Mouse (Mus musculus): ENCODE measurements at regions not wholly inside any gene's neighbourhood (a gene's known extent, or its start where the extent isn't known, plus 50 kb on each side); places are given as distances from the start of the nearest gene placed in this dataset.
A peak's percentile ranks its signal among the peaks of the same experiment; 100 is the strongest.
"Not testable (repeated sequence)": the region's sequence is repeated elsewhere in the genome, so short reads cannot be mapped to it uniquely, and the experiment has no call there.

GRCm38 (mm10) chr13:78904102-78904501 is 704.5 kb upstream of the Nr2f1 start:
- DNase-seq (ENCODE audit: low spot score), result no peak

DNA sequence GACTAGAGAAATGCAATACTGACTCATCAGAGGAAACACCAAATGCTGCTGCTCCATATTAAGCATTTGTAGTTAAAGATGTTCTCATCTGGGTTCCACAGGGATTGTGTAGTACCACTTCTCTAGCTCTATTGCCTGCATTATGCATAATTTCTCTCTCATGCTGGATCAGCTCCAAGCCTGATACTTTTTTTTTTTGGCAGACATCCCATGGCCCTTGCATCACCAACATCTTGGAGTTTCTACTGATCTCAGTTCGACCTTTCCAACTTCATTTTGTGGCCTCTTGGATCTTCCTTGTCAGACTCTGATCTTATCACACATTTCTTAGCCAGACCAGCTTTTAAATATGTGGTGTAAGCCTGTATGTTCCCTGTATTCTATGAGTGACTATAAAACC is 701.1 kb upstream of the Nr2f1 start:
- peak; percentile 25 for DNase-seq (ENCODE audit: low spot score)

GRCm38 (mm10) chr13:78892252-78892651 is 692.7 kb upstream of the Nr2f1 start:
- DNase-seq (ENCODE audit: low spot score), result no peak

GRCm38 (mm10) chr13:78883062-78883461 is 683.5 kb upstream of the Nr2f1 start:
- DNase-seq (ENCODE audit: low spot score), result no peak

- no peak for DNase-seq (ENCODE audit: low spot score)
Observed at GRCm38 (mm10) chr13:78872582-78872981, 673.0 kb upstream of the Nr2f1 start.

- DNase-seq (ENCODE audit: low spot score), result no peak
Observed at GRCm38 (mm10) chr13:78871976-78872375, 672.4 kb upstream of the Nr2f1 start.

DNA sequence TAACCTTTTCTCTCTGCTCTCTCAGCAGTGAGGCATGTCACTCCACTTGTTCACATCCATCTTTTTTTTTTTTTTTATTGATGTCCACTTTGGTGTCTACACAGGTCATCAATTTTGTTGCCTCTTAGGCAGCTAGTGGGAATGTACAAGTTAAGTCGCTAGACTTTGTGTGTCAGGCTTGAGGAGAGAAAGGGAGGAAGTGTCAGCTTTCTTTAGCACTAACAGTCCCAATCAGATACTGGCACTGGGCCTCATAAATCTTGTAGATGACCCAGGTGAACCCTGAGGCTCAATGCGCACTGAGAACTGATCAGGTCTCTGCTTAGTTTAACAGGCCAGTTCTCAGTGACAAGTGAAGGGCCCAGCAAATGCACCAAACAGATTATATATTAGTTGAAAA is 671.7 kb upstream of the Nr2f1 start:
- DNase-seq (ENCODE audit: low spot score), result no peak

- not testable (repeated sequence) for DNase-seq (ENCODE audit: low spot score)
Observed at GRCm38 (mm10) chr13:78824357-78824756, 624.8 kb upstream of the Nr2f1 start.

DNA sequence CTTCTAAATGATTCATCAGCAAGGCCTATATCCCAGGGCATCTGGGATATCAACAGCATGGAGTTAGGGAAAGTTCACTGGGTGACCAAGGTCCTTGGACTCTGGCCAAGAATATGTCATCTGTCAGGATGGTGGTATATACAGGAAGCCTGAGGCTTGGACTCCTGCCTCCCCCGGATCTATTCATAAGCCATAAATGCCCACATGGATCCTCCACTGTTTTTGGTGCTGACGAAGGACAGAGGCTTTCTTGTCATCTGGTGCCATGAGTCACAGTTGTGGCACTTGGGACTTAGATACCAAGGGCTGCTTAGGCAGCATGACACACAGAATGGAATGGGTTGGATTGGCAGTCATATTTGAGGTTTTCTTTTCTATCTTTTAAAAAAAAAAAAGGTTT is 610.1 kb upstream of the Nr2f1 start:
- peak; percentile 47 for DNase-seq (ENCODE audit: low spot score)

DNA sequence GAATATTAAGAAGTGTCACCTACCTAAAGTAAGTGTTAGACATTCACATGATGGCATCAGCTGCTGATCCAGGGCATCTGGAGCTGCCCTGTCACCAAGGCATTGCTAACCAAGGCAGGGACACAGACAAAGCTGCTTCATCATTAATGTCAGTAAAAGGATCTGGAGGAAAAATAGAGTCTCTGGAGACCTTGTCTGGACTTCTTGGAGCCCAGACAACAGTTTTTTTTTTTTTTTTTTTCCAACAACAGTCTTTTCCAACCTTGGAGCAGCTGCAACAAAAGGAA is 603.2 kb upstream of the Nr2f1 start:
- DNase-seq (ENCODE audit: low spot score), result peak; percentile 47

GRCm38 (mm10) chr13:78802011-78802837 is 602.7 kb upstream of the Nr2f1 start:
- no peak for DNase-seq (ENCODE audit: low spot score)

DNA sequence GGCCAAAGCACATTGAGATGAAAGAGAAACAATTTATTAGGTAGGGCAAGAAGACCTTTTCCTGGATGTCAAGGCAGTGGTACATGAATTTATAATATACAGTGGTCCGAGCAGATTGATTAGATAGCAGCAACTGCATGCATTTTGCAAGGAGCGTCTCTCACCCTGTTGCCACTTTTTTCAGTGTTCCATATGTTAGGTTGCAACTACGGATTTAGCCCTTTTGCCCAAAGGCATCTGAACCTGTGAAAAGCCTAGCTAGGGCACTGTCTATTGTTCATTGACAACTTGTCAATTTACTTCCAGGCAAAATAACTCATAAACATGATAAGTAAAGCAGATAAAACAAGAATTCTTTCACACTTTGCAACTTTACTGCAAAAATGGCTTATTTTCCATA is 600.1 kb upstream of the Nr2f1 start:
- DNase-seq (ENCODE audit: low spot score), result no peak

DNA sequence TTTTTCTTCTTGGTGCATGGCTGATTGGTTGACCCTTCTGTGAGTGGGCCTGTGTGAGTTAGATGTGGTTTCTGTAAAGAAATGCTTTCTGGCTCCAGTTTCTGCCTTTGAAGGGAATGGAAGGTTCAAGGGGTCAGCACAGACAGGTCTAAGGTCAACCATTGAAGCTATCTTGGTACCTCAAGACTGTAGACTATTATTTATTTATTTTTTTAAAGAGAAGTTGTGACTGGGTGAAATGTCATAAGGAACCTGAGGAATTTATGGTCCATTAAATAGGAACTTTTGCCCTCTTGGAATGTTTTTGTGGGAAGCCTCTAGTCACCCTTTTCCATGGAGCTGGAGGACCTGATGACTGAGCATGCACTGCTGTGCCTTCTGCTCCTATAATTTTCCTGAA is 595.7 kb upstream of the Nr2f1 start:
- DNase-seq (ENCODE audit: low spot score), result no peak

DNA sequence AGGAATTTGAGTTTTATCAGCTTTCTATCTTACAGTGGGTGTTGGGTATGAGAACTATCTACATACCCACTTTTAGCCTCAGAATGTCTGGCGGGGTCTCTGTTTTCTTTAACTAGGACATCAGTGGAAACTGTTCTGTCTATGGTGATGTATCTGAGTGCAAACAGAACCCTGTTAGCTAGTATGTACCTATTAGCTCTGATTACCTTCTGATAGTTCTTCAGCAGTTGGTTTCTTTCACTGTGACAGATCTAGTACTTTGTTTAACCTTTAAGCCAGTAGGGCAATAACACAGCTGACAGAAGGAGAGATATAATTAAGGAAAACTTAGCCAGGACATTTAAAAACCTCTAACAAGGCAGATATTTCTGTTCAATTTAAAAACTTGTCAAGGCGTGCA is 584.7 kb upstream of the Nr2f1 start:
- DNase-seq (ENCODE audit: low spot score), result no peak

DNA sequence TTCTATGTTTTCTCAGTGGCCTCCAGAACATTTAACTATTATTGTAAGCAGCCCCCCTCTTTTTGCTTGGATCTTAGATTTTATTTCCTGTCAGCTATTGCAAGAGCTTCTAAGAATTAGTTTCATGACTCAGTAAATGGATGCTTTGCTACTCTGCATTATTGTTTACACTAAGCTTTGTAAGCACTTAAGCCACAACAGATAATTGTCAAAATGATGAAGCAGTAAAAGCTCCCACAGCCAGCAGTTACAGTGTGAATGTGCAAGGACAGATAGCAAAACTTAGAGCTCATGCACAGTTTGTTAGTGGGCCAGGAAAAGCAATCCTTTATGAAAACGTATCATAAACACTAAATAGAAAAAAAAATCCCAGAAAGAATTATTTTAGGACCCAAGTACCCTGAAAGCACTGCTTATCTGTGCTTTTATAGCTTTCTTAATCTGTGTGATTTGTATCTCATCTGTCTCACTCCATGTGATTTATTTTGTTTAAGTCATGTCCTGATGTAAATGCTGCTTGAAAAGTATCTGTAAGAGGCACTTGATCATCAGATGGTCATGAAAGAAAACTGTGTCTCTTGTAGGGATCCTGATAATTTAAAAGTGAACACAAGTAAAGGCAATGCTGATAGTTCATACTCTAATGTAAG is 584.2 kb upstream of the Nr2f1 start:
- DNase-seq (ENCODE audit: low spot score), result no peak
